Mouse (Mus musculus) liver, adult 2 months (tissue): Measurements from ENCODE around the gene 1810043G02Rik.

Experiments
- CTCF ChIP-seq: fragments of 200-500 bp; IDR thresholded peaks from 2 replicates; pipeline ENCODE4 v1.5.1; 2011; ENCODE audit warnings: low read depth, low read length, control low read depth
- POLR2A ChIP-seq: fragments of 200-500 bp; IDR thresholded peaks from 2 replicates; pipeline ENCODE4 v1.6.1; 2011; ENCODE audit warnings: low read length, control low read depth; ENCODE audit not compliant: insufficient read depth; ENCODE audit errors: extremely low read depth

GRCm38 (mm10) chr10:78015489-78015888, 37.2 kb downstream of the 1810043G02Rik start:
- TF ChIP-seq CTCF (no peak), POLR2A (no peak)
